Mouse (Mus musculus) adrenal gland, adult (tissue): ENCODE measurements at regions not wholly inside any gene's neighbourhood (a gene's known extent, or its start where the extent isn't known, plus 50 kb on each side); places are given as distances from the start of the nearest gene placed in this dataset.

ENCODE experiments used
- DNase-seq, 2 experiments: peaks; one replicate each; pipeline ENCODE4 v3.0.0; 2022 to 2023; ENCODE audit warnings: low spot score in 1 of 2; ENCODE audit not compliant: inconsistent age in 2 of 2

DNA sequence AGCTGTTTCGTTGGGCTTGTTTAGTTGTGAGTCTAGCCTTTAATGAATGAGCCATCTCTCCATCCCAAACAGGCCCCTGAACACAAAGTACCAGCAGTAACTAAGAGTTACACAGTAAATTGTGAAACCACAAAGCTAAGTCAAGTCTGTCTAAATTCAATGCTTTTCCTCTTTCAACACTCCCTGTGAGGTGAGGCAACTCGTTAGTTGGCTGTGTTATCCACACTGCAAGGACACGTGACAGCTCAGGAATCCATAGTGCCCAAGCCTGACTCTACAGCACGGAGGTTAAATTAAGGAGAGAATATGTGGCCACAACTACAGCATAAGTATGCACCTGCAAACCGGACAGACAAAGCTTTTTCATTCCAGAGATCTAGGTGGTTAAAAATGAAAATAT, 54.9 kb upstream of the Gm45716 start:
- peak in 1 of 2 experiments; percentile 54 for DNase-seq

DNA sequence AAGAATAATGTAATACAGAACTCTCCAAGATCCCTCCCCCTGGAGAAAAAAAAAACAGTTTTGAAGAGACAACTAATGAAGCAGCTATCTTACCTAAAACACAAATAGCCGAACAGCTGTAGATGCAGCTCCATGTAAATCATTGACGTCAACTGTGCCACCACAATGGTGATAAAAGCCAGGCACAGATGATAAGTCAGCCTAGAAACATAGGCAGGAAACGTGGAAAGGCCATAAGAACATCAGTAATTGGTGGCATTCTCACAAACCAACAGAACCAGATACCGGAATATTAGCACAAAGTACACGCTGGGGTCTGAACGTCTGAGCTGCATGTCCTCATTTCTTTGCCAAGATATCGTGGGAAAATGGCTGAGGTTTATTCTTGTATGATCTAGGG, 51.2 kb upstream of the Gm45716 start:
- no peak for DNase-seq
